In the genomic region with DNA sequence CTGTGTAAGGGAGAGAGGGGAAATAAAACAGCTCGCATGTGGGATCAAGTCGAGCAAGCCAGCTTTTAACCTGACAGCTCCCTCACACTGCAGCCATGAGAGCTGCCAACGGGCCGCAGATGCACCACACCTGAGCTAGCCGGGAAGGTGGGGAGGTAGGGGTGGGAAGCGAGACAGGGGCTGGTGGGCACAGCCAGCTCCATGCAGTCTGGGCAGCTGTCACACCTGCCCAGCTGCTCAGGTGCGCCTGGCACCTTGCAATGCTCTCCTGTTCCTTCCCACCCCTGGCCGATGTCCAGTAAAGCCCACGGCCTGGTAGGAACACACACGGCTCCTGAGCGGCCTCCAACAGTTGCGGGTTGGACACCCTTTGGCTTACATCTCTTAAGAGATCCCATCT, we compare ENCODE assay signal across 22 mouse cellular contexts. TPM values are rescaled to one million over a fixed set of nuclear protein-coding genes. Genes with fewer than 3 reads are reported as not detected.
DNase-seq lines count a peak whose midpoint lies in the region; ATAC-seq lines count a peak whose summit lies in the region.
"Had no signal": no experiment of that assay in that cellular context is flagged by ENCODE, and none has a peak within 500 bp of the region (broad histone marks: within the 10 kb centered on the region; RNA-seq: fewer than 3 reads in every experiment).

No protein-coding gene starts in this region.

- peaks cover 5% of the 10 kb centered on the region for H3K4me1 ChIP-seq in hindbrain, embryonic 15.5 days (replicated peaks)
- no peaks in the 10 kb centered on the region for H3K4me1 ChIP-seq in hindbrain, embryonic 11.5 days (replicated peaks; ENCODE audit: control insufficient read depth, insufficient read depth, low read length)
- peaks cover 24% of the 10 kb centered on the region for H3K4me1 ChIP-seq in neural tube, embryonic 13.5 days (replicated peaks)
- peaks cover 4% of the 10 kb centered on the region for H3K4me1 ChIP-seq in neural tube, embryonic 15.5 days
- H3K4me1 ChIP-seq: forebrain, embryonic 13.5 days had no signal

- ATAC-seq in hindbrain, embryonic 15.5 days (ENCODE audit: low FRiP score, low read depth): no peak
- no peak for ATAC-seq in hindbrain, embryonic 11.5 days (ENCODE audit: low FRiP score)
- ATAC-seq in neural tube, embryonic 13.5 days (ENCODE audit: low read depth): peak; percentile 44; the same call in 1 of the 2 replicates
- ATAC-seq in neural tube, embryonic 15.5 days (ENCODE audit: low FRiP score): no peak
- ATAC-seq: forebrain, embryonic 13.5 days; forebrain, postnatal 0 days had no signal

- no peaks in the 10 kb centered on the region for H3K27me3 ChIP-seq in hindbrain, embryonic 15.5 days
- no peaks in the 10 kb centered on the region for H3K27me3 ChIP-seq in hindbrain, embryonic 11.5 days (ENCODE audit: control insufficient read depth, insufficient read depth, low read length)
- H3K27me3 ChIP-seq in neural tube, embryonic 13.5 days: no peaks in the 10 kb centered on the region
- H3K27me3 ChIP-seq in neural tube, embryonic 15.5 days (replicated peaks): no peaks in the 10 kb centered on the region
- H3K27me3 ChIP-seq: CH12.LX had no signal

- DNase-seq in cerebellum, postnatal 10 days: peak; percentile 72 to 81
- DNase-seq in cerebellum, adult 9-10 months: no peak
- no peak for DNase-seq in hindbrain, embryonic 11.5 days (ENCODE audit: low spot score)
- DNase-seq in neural tube, embryonic 10.5 days (ENCODE audit: extremely low spot score, low spot score): no peak
- DNase-seq in embryo, embryonic 11 days: no peak
- DNase-seq: adrenal gland, adult 2 months; adrenal gland, postnatal 25 days; forebrain, postnatal 0 days; gastrocnemius, postnatal 14 days; heart, adult 2 months; heart, postnatal 14 days; kidney, adult 11 months had no signal

- no peak overlapping the region for H3K4me2 ChIP-seq in hindbrain, embryonic 15.5 days
- no peak overlapping the region for H3K4me2 ChIP-seq in hindbrain, embryonic 11.5 days (replicated peaks; ENCODE audit: low read depth, low read length)
- H3K4me2 ChIP-seq in neural tube, embryonic 13.5 days: no peak overlapping the region
- no peak overlapping the region for H3K4me2 ChIP-seq in neural tube, embryonic 15.5 days
- H3K4me2 ChIP-seq: forebrain, embryonic 13.5 days; heart, embryonic 11.5 days; heart, embryonic 15.5 days had no signal

- H3K9me3 ChIP-seq in hindbrain, embryonic 15.5 days: no peaks in the 10 kb centered on the region
- H3K9me3 ChIP-seq in hindbrain, embryonic 11.5 days (ENCODE audit: control insufficient read depth, low read length): no peaks in the 10 kb centered on the region
- H3K9me3 ChIP-seq in neural tube, embryonic 13.5 days: no peaks in the 10 kb centered on the region
- H3K9me3 ChIP-seq in neural tube, embryonic 15.5 days (replicated peaks): no peaks in the 10 kb centered on the region
- H3K9me3 ChIP-seq: embryonic facial prominence, embryonic 10.5 days; forebrain, embryonic 13.5 days; heart, embryonic 15.5 days had no signal

- no peak overlapping the region for H3K4me3 ChIP-seq in hindbrain, embryonic 15.5 days
- H3K4me3 ChIP-seq in hindbrain, embryonic 11.5 days (ENCODE audit: low read depth, low read length): no peak overlapping the region
- H3K4me3 ChIP-seq in neural tube, embryonic 13.5 days: no peak overlapping the region
- no peak overlapping the region for H3K4me3 ChIP-seq in neural tube, embryonic 15.5 days (replicated peaks)
- H3K4me3 ChIP-seq: embryonic facial prominence, embryonic 10.5 days; forebrain, embryonic 13.5 days; heart, adult 2 months; heart, embryonic 15.5 days had no signal

- H3K27ac ChIP-seq in hindbrain, embryonic 15.5 days (replicated peaks): peak overlapping the region; percentile 21
- no peak overlapping the region for H3K27ac ChIP-seq in hindbrain, embryonic 11.5 days (ENCODE audit: low read depth, low read length)
- H3K27ac ChIP-seq in neural tube, embryonic 13.5 days (replicated peaks): peak overlapping the region; percentile 68
- 0 out of 2 replicates have a peak overlapping the region, but pooled peaks have one; percentile 11 for H3K27ac ChIP-seq in neural tube, embryonic 15.5 days (replicated peaks)
- H3K27ac ChIP-seq: embryonic facial prominence, embryonic 10.5 days; forebrain, embryonic 13.5 days; heart, adult 2 months; heart, embryonic 15.5 days had no signal

- 68% methylated on average over 12 of the region's 12 CpGs for WGBS in hindbrain, embryonic 15.5 days
- WGBS in hindbrain, embryonic 11.5 days: 89% methylated on average over 12 of the region's 12 CpGs
- 80% methylated on average over 12 of the region's 12 CpGs for WGBS in neural tube, embryonic 13.5 days
- 77% methylated on average over 12 of the region's 12 CpGs for WGBS in neural tube, embryonic 15.5 days

- no peaks in the 10 kb centered on the region for H3K36me3 ChIP-seq in hindbrain, embryonic 15.5 days
- H3K36me3 ChIP-seq in hindbrain, embryonic 11.5 days (ENCODE audit: control insufficient read depth, insufficient read depth, low read length): no peaks in the 10 kb centered on the region
- H3K36me3 ChIP-seq in neural tube, embryonic 13.5 days: no peaks in the 10 kb centered on the region
- H3K36me3 ChIP-seq in neural tube, embryonic 15.5 days: no peaks in the 10 kb centered on the region
- H3K36me3 ChIP-seq: embryonic facial prominence, embryonic 10.5 days; heart, embryonic 15.5 days had no signal

- H3K9ac ChIP-seq in hindbrain, embryonic 15.5 days: no peak overlapping the region
- no peak overlapping the region for H3K9ac ChIP-seq in hindbrain, embryonic 11.5 days (ENCODE audit: low read depth, low read length)
- H3K9ac ChIP-seq in neural tube, embryonic 13.5 days: no peak overlapping the region
- H3K9ac ChIP-seq in neural tube, embryonic 15.5 days (replicated peaks): no peak overlapping the region
- H3K9ac ChIP-seq: forebrain, embryonic 13.5 days; forebrain, postnatal 0 days; heart, embryonic 15.5 days had no signal

RNA-seq across cellular contexts. Expression of gene 4933402J07Rik, which starts 57.5 kb away (rescaled TPM):
- polyA plus RNA-seq in hindbrain, embryonic 15.5 days (2015; fragmentation: Nextera tagmentation; extraction: Ambion mirVana): not detected in 2 replicates
- not detected in 2 replicates for polyA plus RNA-seq in hindbrain, embryonic 11.5 days (2014; fragmentation: Nextera tagmentation; extraction: Ambion mirVana)
- not detected in 2 replicates for polyA plus RNA-seq in neural tube, embryonic 13.5 days (2015; fragmentation: Nextera tagmentation; extraction: Ambion mirVana)
- polyA plus RNA-seq in neural tube, embryonic 15.5 days (2015; fragmentation: Nextera tagmentation; extraction: Ambion mirVana): not detected in 2 replicates
- polyA plus RNA-seq: adrenal gland, adult 2 months; embryonic facial prominence, embryonic 10.5 days; embryonic facial prominence, embryonic 14.5 days; forebrain, embryonic 13.5 days; forebrain, postnatal 0 days; heart, embryonic 11.5 days; heart, embryonic 15.5 days; intestine, embryonic 14.5 days had no signal

Comparison
In these comparisons a context has a peak if more than half of its experiments do, and no peak if none do; other contexts are left out.
1. DNase-seq: peak in cerebellum, postnatal 10 days (2 of 2); none in cerebellum, adult 9-10 months (single experiment), hindbrain, embryonic 11.5 days (single experiment), neural tube, embryonic 10.5 days (single experiment) and embryo, embryonic 11 days (single experiment).